Mouse (Mus musculus) CH12F3 (cell line): ENCODE data around the gene Otud3.

Source experiments
- in situ Hi-C: fragments of 300-500 bp; cut with MboI; formaldehyde crosslinking; loops from 2 replicates; pipeline ENCODE4 v1.14.3; 2020; ENCODE audit warnings: low sequenced_read_pairs

Gene Otud3

DNA sequence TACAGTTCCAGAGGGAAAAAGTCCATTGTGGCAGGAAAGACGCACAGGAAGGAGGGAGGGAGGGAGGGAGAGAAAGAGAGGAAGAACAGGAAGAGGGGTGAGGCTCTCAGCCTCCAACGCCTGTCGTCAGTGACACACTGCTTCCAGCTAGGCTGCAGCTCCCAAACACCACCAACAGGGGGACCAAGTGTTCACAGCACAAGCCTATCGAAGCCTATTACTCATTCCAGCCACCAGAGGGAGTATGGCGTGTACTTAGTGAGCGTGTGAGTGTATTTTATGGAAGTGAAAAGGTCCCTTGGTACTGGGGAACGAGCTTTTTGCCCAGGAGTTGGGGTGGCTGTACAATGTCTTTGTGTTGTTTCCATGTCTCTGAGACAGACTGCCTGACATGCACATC, 57.3 kb downstream of the Otud3 start:
- in situ Hi-C loops = loop anchor here (10.0 kb wide), 2 partner anchors 112 to 152 kb away; no protein-coding TSS in a partner anchor

- in situ Hi-C loops = loop anchor here (10.0 kb wide), 2 partner anchors 110 to 150 kb away; no protein-coding TSS in a partner anchor
These were observed 58.6 kb downstream of the Otud3 start for GRCm38 (mm10) chr4:138855092-138855632.

- in situ Hi-C loops = loop anchor here (10.0 kb wide), 2 partner anchors 108 to 148 kb away; no protein-coding TSS in a partner anchor
These were observed 60.8 kb downstream of the Otud3 start for GRCm38 (mm10) chr4:138852961-138853360.

DNA sequence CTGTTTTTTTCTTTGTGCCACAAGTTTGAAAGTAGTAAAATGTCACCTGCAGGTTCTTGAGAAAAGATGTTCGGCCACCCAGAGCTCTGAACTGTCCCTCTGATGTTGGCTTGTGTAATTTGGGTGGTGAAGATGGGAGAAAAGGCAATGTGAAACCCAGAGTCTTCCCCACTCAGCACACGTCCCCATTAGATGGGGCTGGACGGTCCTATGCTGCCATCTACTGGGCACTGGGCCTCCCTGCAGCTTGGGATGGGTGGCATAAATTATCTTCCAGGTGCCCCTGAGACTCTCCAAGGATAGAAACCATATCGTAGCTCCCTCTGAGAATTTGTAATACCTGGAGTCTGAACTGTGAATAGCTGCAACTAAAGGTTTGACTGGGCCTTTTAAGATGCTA, 62.3 kb downstream of the Otud3 start:
- in situ Hi-C loops = loop anchor here (10.0 kb wide), 2 partner anchors 107 to 147 kb away; no protein-coding TSS in a partner anchor
